Mouse (Mus musculus) spleen, adult 2 months (tissue): ENCODE results near the gene Cfap299.

Experiments used
- CTCF ChIP-seq: fragments of 200-500 bp; IDR thresholded peaks from 2 replicates; pipeline ENCODE4 v1.5.1; 2011; ENCODE audit warnings: mild to moderate bottlenecking, inconsistent platforms; ENCODE audit not compliant: insufficient read depth, insufficient read length, insufficient replicate concordance; ENCODE audit errors: extremely low read depth
- POLR2A ChIP-seq: fragments of 200-500 bp; IDR thresholded peaks from 2 replicates; pipeline ENCODE4 v1.6.1; 2011; ENCODE audit warnings: low read depth, low read length, inconsistent platforms

DNA sequence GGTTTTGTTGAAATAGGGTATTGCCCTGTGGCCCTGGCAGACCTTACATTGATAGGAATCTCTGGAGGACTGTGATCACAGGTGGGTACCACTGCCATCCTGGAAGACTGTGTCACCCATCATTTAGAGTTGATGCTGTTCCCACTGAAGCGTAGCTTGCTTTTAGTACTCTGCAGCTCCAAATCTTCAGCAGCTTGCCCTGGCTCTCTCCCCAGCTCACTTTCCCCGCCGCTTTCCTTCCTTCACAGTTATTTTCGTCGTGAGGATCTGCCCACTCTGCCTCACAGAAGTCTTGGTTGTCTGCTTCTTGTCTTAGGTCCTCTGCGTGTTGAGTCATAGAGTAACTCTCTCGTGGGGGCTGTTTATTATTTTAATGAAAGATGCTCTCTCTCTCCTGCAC lies 40.3 kb downstream of the Cfap299 start:
- TF ChIP-seq CTCF (no peak), POLR2A (no peak)
